ENCODE assay signal across 1 mouse cellular context in genomic region chr19:17356932-17357331, GRCm38 (mm10).
TF ChIP-seq lines count a peak whose summit lies in the region.

No protein-coding gene starts in this region.

TF ChIP-seq in MEL, 35 proteins besides CTCF, POLR2A, EP300 and RAD21 (continued from another document):
- TF ChIP-seq SIN3A (IDR thresholded peaks at IDR 0.05; ENCODE audit: low read length), result no peak
- TF ChIP-seq BHLHE40 (IDR thresholded peaks at IDR 0.05; ENCODE audit: borderline replicate concordance, low read depth, low read length), result 0 out of 2 replicates have a peak, but pooled peaks have one; percentile 15
- no peak for TF ChIP-seq ZNF384 (IDR thresholded peaks at IDR 0.05; ENCODE audit: low read depth, low read length)
- no peak for TF ChIP-seq UBTF (IDR thresholded peaks at IDR 0.05; ENCODE audit: borderline replicate concordance, insufficient read depth, low read depth, low read length)
- TF ChIP-seq POLR2AphosphoS5 (IDR thresholded peaks at IDR 0.05; ENCODE audit: borderline replicate concordance, low read depth, low read length), result no peak
- TF ChIP-seq MYC (IDR thresholded peaks at IDR 0.05; ENCODE audit: low read depth, low read length), result no peak
- no peak for TF ChIP-seq USF2 (IDR thresholded peaks at IDR 0.05; ENCODE audit: borderline replicate concordance in 1 of 2, insufficient read depth in 1 of 2, low read depth in 1 of 2, low read length in 2 of 2)
- no peak for TF ChIP-seq HCFC1 (IDR thresholded peaks at IDR 0.05; ENCODE audit: low read depth, low read length)
- TF ChIP-seq RCOR1 (IDR thresholded peaks at IDR 0.05; ENCODE audit: low read depth, low read length), result peak; percentile 57; the same call in 1 of the 2 replicates
- no peak for TF ChIP-seq MEF2A (IDR thresholded peaks at IDR 0.05; ENCODE audit: extremely low read depth, insufficient replicate concordance, low read depth, low read length, poor library complexity, severe bottlenecking)
- TF ChIP-seq MXI1 (IDR thresholded peaks at IDR 0.05; ENCODE audit: low read depth, low read length), result no peak
